Mouse (Mus musculus): ENCODE results near the gene Fuz.

Gene Fuz

DNA sequence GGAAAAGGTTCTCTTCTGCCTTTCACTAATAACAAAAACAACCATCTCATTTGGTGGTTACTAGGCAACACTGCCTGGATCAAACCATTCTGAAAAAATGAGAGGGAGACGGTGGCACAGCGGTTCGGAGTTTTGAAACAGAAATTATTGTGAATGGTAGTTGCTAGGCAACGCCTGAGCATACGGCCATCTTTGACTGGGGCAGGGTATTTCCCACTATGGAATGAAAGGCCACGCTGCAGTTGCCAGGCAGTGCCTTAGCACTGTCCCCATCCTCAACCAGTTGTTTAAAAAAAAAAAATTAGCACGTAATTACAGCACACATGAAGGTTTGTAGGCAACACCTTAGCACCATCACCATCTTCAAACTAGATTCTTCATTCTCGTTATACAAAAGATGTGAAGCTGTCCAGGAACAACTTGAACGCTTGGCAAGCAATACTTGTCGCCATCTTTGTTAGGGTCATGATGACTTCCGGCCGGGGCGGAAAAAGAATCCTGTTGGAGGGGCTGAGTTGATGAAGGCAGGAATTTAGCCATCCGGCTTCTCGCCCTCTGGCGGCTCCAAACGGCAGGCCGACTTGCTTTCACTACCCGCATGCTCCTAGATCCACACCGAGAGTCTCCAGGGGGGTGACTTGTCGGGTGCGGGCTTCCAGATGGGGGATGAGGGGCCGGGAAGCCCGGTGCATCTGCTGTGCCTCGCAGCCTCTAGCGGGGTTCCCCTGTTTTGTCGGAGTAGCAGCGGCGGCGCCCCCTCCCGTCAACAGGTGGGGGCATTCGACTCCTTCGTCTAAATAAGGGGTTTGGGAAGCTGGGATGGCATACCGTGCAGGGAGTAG lies at the start of gene Fuz:
Gene Fuz (plus strand): TSS at position 487 of the 842 bp plus-strand sequence.
- in situ Hi-C loops (cut with MboI), result no loop called here

DNA sequence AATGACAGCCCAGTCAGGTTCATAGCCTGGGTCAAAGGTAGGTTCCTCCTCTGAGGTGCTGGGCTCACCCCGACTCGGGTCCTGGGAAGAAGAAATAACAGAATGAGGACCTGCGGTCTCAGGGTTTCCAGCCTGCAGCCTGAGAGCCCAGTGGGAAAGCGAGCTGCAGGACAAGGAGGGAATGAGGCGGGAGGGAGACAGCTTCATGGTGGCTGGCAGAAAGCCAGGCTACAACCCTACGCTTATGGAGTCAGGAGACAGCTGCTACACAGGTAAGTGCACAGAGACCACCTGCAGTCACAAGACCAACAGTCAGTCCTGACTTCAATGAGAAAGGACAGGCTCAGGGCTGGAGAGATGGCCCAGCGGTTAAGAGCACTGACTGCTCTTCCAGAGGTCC lies 49.1 kb upstream of the Fuz start:
- in situ Hi-C loops (cut with MboI), result no loop called here

DNA sequence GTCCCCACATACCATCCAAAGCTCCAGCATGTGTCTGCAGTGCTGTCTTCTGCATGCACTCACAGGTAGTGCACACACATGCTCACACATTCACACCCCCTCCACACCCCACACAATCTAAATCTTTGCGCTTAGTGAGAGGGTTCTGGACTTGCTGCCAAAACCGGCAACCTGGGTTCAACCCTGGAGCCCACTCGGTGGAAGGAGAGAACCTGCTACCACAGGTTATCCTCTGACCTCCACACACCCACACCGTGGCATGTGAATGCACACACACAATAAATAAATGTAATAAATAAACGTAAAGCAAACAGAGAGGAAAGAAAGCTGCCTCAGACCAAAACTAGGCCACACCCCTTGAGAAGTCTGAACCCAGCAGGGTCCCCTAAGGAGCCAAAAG lies 48.1 kb upstream of the Fuz start:
- in situ Hi-C loops (cut with MboI), result no loop called here

DNA sequence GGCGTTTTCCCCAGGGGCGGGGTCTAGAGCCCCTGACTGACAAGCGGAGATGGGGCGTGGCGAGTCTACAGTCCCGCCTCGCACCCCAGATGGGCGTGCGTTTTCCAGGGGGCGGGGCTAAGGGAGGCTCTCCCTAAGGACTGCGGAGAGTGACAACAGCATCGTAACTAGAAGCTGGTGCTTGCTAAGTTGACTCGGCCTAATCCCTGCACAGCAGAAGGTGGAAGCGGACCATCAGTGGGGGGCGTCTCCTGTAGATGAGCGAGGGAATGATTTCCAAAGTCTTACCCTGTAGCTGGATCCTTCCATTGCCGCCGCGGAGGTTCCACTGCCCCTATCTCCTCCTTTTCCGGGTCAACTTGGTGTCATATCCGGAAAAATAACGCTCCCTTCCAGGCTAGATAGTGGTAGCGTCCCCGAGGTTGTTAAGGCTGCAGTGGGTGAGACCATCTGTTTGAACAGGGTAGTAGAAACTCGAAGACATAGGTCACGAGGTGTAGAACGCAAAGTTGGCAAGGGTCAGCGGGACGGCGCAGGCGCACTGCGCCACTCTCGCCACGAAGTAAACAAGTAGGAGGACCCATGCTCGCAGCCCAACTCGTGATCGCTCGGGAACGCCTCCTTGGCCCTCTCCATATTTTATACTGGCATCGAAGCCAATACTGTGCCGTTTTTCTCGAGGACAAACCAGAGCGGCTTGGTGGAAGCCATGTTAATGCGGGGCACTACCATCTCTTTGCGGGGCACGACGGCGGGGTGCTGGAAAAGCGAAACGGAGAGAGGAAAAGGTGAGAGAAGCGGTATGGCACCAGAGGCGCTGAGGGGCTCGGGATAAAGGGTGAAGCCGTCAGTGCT lies 47.1 kb upstream of the Fuz start, which contains the start of the genes Akt1s1 and Tbc1d17:
Gene Akt1s1 (plus strand): TSS at position 431 of the 855 bp plus-strand sequence.
Gene Tbc1d17 (minus strand): TSS at position 519 of the 855 bp plus-strand sequence.
- in situ Hi-C loops (cut with MboI), result no loop called here

DNA sequence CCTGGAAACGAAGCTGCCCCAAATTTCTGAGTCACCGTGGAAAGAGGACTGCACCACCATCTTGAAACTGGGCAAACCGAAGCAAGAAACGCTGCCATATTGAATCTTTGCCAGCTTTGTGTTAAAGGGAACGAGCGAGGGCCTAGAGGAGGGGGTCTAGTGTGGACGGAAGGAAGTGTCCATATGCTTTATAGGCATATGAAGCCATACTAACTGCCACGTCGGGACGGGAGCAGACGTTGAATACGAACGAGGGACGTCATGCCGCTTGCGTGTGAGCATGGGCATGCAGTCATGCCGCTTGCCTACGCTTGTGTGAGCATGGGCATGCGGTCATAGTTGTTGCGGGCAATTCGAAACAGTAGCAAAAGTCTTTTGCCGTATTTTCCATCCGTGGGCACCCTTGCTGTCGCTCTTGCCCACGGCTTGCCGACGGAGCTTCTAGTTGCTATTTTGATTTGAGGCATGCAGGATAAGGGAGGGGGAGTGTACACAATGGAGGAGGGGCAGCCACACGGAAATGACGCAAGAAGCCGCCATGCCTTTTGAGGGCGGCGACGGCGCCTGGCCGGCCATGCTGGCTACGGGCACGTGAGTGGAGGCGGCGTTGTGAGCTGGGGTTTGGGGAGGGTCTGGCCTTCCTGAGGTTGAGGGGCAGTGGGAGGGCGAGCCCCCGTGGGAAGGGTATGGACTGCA lies 46.3 kb upstream of the Fuz start:
- in situ Hi-C loops (cut with MboI), result no loop called here

DNA sequence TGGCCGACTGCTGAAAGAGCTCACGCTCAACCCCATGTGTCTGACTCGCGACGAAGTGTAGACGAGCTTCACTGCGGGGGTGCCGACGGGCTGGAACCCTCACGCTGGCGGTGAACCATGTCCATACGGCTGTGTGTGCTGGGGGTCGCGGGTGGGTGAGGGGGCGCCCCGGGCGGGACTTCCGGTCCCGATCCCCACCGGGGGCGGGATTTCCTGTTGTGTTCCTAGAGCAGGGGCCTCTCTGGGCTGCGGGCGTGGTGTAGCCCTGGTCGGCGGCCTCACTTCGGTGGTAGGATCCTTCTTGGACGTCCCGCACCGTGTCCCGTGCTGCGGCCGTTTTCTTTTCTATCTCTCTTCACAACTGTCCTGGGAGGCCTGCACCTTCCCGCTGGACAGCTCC lies 45.7 kb upstream of the Fuz start:
- in situ Hi-C loops (cut with MboI), result no loop called here

DNA sequence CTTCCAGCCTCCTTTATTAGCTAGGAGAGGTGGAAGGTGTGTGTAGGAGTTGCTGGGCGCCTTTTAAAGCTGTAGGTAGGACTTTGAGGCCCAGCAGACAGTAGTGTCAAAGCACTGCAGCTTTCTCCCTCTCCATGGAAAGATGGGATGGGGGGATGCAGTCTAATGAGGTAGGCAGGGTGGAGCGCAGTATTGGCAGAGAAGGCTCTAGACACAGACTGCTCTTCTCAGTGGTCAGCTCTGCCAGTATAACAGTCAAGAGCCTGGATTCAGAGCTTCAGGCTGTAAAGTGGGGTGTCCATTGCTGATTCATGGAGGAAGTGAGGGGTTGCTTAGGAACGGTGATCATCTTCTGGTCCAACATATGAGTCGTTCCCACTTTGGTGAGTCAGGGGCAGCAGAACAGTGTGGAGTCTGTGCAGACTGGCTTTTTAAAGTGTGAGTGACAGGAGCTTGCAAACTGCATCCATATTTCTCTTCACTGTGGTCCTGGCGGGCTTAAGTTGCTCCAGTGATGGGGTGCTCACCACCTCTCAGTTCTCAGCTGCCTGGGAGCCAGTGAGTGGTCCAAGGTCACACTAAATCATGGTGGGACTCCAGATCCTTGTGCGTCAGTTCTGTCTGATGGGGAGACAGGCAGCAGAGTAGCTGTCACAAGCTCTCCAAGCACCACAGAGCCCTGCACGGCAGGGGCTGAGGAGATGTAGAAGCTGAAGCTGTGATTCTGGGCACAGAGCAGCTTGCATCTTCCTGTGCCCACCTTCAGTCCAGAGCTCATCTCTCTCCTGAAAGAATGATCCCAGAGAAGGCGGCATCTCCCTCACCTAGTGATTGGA lies 44.9 kb upstream of the Fuz start:
- in situ Hi-C loops (cut with MboI), result no loop called here

DNA sequence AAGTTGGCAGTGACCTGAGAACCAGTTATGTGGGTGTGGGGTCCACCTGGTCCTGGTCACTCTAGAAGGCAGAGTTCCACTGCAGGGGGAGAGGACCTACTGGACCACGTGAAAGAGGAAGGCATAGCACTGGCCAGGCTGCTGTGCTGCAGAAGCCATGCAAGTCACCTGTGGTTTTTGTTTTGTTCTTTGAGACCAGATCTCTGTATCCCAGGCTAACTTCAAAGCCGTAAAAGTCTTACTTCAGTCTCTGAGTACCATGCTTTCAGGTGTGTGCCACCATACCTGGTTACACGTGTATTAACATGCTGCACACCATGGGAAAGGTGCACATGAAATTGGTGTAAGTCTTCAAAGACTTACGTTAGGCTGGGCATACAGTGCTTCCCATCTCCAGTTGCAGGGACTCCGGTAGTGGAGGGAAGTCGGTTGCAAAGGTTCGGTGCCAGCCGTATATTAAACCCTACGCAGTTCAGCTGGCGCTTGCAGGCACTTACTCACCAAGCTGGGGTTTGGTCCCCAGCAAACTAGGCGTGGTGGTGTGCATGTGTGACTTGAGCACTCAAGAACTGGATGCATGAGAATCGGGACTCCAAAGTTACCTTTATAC lies 44.1 kb upstream of the Fuz start:
- in situ Hi-C loops (cut with MboI), result no loop called here

DNA sequence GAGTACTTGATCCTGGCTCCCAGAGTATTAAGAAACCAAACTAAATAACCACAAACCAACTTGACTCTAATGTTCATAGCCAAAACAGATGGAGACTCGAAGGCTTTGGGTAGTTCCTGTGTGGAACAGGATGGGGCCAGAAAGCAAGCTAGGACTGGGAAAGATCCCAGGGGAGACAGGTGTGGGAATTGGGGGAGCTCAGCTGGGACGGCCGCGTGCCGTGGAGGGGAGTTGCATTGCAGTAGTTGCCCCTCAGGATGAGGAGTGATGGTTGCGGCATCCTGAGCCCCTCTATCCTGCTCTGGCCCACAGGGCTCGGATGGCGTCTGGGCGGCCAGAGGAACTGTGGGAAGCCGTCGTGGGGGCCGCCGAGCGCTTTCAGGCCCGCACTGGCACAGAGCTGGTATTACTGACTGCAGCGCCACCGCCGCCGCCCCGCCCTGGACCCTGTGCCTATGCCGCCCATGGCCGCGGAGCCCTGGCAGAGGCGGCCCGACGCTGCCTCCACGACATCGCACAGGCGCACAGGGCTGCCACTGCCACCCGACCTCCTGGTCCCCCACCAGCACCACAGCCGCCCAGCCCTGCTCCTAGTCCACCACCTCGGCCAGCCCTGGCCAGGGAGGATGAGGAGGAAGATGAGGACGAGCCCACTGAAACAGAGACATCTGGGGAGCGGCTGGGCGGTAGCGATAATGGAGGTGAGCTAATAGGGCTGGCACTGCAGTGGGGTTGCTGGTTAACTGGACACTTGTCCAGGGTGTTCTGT lies 43.4 kb upstream of the Fuz start:
- in situ Hi-C loops (cut with MboI), result no loop called here

DNA sequence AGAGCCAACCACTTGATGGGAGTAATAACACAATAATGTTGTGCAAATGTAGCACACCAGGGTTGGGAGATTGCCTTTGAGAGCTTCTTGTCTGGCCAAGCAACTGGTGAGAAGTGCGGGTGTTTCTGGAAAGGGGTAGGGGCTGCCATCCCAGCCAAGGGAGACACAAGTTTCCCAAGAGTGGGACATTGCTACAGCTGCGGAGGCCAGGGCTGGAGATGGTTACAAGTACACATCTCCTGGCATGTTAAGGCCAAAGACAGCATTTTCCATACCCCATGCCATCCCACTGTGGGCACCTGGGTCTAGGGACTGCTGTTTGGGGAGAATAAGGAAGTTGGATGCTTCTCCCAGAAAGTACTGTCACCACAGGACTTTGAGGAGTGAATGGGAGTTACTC lies 42.8 kb upstream of the Fuz start:
- in situ Hi-C loops (cut with MboI), result no loop called here

DNA sequence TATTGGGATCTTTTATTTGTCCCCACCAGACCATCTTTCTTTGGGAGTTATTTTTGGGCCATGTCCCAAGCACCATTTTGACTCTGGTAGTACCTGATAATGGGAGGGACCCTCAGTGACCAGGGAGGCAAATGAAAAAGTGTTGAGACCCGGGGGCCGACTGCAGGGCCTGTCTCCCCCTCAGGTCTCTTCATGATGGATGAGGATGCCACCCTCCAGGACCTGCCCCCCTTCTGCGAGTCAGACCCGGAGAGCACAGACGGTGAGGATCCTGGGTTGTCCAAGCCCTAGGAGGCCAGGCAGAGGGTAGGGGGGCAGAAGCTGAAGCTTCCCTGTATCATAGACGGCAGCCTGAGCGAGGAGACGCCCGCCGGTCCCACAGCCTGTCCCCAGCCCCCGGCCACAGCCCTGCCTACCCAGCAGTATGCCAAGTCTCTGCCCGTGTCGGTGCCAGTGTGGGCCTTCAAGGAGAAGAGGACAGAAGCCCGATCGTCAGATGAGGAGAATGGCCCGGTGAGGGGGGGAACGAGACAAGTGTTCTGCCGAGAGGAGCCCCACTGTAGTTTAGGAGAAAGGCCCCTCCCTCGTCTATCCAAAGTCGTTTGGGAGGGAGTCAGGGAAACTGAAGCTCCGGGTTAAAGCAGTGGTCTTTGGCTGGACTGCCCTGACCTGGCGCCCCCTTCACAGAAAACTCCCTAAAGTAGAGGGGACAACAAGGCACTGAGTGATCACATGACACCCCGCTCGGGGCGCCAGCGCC lies 42.1 kb upstream of the Fuz start:
- in situ Hi-C loops (cut with MboI), result no loop called here

DNA sequence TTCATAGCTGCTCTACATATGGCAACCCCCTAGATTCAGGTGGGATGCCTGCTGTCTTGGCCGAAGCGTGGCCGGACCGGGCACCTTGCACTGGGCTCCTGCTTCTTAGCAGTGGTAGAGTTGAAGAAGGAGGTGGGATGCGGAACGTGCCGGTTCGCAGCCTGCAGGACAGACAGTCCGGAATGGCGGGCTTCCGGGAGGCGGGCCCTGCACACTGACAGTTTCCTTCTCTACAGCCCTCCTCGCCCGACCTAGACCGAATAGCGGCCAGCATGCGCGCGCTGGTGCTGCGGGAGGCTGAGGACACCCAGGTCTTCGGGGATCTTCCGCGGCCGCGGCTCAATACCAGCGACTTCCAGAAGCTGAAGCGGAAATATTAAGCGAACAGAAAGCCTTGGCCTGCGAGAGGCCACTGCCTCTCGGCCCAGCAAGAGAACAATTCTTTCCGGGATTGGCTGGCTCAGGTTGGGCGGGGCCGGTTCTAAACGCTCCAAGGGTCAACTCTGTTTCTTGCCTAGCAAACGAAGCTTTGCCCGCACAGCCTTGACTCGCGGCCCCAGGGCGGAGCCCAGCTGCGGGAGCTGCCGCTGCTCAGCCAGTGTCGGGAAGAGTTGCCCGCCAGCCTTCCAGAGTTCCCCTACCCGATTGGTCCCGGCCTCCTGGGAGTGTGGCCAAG lies 41.4 kb upstream of the Fuz start:
- in situ Hi-C loops (cut with MboI), result no loop called here

DNA sequence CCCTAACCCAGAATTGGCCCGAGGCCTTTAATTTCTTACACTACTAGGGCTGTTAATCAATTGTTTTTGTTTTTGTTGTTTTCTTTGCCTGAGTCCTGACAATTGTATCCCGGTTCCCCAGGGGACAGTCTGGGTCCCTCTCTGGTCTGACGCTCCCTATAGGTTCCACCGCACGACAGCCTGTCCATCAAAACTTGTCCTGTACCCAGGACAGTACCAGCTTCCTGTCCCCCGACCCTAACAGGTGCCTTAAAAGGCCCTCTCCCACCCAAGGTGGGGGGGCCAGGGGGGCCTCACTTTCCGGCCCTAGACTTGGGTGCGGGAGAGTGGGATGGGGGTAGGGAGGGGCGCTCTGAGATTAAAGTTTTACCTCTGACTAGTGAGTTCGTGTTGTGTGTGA lies 40.8 kb upstream of the Fuz start:
- in situ Hi-C loops (cut with MboI), result no loop called here

DNA sequence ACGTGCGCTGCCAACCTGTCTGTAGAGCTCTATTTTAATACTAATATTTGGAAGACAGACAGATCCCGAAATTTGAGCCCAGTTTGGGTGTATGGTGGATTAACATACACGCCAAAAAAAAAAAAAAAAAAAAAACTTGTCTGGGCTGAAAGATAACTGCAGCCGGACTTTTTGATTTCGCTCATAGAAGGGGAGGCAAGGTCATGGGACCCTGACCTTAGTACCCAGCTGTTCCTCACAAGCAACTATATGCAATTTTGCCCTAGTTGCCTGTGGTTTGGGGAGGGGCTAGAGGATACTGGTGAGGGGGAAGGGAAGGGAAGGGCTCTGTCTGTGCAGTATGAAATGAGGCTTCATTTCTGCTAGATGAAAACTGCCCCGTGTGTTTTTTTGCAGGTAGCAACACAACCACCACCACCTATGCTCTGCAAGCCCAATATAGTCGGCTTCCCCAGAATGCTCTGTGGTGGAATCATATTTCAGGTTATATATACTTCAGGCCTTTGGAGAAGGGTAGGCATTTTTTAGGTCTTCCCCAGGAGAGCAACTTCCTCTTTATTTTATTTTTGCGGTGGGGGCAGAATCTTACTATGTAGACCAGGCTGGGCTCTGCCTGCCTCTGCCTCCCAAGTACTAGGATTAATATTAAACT lies 39.5 kb upstream of the Fuz start:
- in situ Hi-C loops (cut with MboI), result no loop called here

DNA sequence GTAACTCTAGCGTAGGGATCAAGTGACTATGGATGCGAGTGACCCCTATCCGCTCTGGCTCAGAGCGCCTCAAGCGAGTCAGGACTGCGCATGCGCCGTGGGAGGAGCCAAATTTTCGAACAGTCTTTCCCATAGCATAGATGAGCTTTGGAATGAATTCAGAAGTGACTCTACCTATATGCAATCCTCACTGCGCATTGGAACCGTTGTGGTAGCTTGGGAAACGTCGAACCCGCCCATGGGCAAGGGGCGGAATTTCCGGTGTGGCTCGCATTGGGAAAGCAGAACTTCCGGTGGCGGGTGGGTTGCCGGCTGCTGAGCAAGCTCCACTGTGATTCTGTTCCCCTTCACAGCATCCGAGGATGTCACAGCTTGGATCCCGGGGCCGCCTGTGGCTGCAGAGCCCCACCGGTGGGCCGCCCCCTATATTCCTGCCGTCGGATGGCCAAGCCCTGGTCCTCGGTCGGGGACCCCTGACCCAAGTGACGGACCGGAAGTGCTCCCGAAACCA lies 38.8 kb upstream of the Fuz start, which contains the start of gene Pnkp:
Gene Pnkp (plus strand): TSS at position 98 of the 511 bp plus-strand sequence.
- in situ Hi-C loops (cut with MboI), result no loop called here

DNA sequence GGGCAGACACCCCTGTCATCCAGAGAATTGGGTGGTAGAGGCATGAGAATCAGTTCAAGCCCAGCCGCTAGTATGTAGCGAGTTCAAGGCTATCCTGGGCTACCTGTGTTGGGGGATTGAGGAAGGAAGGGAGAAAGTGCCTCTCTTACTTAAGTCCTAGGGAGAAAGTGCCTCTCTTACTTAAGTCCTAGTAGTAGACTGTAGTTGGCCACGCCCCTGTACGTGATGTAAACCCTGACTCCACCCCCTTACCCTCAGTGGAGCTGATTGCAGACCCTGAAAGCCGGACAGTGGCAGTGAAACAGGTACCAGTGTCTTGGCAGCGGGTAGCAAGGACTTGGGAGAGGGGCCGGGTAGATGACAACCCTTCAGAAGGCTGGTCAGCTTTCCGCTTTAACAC lies 38.0 kb upstream of the Fuz start:
- in situ Hi-C loops (cut with MboI), result no loop called here

DNA sequence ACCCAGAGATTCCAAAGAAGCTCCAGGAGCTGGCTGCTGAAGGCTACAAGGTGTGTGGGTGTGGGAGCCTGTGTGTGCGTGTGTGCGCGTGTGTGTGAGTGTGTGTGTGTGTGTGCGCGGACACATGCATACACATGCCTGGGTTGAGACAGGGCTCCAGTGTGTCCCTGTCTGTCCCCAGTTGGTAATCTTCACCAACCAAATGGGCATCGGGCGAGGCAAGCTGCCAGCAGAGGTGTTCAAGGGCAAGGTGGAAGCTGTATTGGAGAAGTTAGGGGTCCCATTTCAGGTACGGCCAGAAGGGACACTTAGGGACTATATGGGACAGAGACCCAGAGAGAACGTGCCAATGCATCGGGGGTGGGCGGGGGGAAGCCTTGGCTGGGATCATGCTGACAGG lies 36.0 kb upstream of the Fuz start:
- in situ Hi-C loops (cut with MboI), result no loop called here

Data from mature B cell (primary cell).